Mouse (Mus musculus): ENCODE data around the gene Unc13b.

DNA sequence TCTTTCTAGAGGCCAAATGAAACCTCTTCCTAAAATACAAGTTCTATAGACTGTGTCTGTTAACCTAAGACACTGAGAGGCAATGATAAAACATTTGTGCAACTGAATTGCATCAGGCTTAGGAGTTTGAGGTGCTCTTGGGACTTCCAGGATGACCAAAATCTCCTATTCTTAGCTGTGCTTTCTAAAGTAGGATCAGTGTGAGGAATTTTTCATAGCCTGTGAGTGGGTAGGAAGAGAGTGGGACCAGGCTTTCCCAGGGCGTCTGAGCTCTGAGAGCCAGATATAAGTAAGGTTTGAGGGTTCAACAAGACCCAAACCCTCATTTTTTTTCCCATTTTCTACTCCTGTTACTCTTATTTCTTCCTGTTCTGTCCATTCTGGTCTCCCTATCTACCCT, 174.2 kb downstream of the Unc13b start:
- TF ChIP-seq CTCF (IDR thresholded peaks at IDR 0.05; ENCODE audit: low read depth, low read length) (no peak), POLR2A (IDR thresholded peaks at IDR 0.05; ENCODE audit: borderline replicate concordance, low read depth, low read length) (no peak)
